Mouse (Mus musculus) forebrain, embryonic 16.5 days (tissue): ENCODE measurements at regions not wholly inside any gene's neighbourhood (a gene's known extent, or its start where the extent isn't known, plus 50 kb on each side); places are given as distances from the start of the nearest gene placed in this dataset.

Experiments
- ATAC-seq: fragments of 200-750 bp; cut with Nextera tagmentation; 2 replicates; pipeline ENCODE4 v1.8.0; 2017; ENCODE audit warnings: mild to moderate bottlenecking, moderate library complexity
- H3K27ac ChIP-seq: fragments of 300-500 bp; sonication (generic); 2 replicates; pipeline ENCODE4 v1.5.1; 2014; ENCODE audit warnings: low read length, control low read depth
- H3K27me3 ChIP-seq: fragments of 300-500 bp; sonication (generic); replicated peaks from 2 replicates; pipeline ENCODE4 v1.6.1; 2014; ENCODE audit warnings: low read length; ENCODE audit not compliant: control insufficient read depth, insufficient read depth
- H3K36me3 ChIP-seq: fragments of 300-500 bp; sonication (generic); 2 replicates; pipeline ENCODE4 v1.6.1; 2014; ENCODE audit not compliant: control insufficient read depth, insufficient read depth
- H3K4me1 ChIP-seq: fragments of 300-500 bp; sonication (generic); replicated peaks from 2 replicates; pipeline ENCODE4 v1.6.1; 2014; ENCODE audit warnings: low read length; ENCODE audit not compliant: control insufficient read depth, insufficient read depth
- H3K4me2 ChIP-seq: fragments of 300-500 bp; sonication (generic); 2 replicates; pipeline ENCODE4 v1.6.1; 2014; ENCODE audit warnings: mild to moderate bottlenecking, low read length, control low read depth
- H3K4me3 ChIP-seq: fragments of 300-500 bp; sonication (generic); replicated peaks from 2 replicates; pipeline ENCODE4 v1.5.1; 2014; ENCODE audit warnings: mild to moderate bottlenecking, low read length, control low read depth
- H3K9ac ChIP-seq: fragments of 300-500 bp; sonication (generic); replicated peaks from 2 replicates; pipeline ENCODE4 v1.6.1; 2014; ENCODE audit warnings: low read depth, low read length, control low read depth
- H3K9me3 ChIP-seq: fragments of 300-500 bp; sonication (generic); 2 replicates; pipeline ENCODE4 v1.6.1; 2016; ENCODE audit warnings: low read length; ENCODE audit not compliant: control insufficient read depth
- WGBS: fragments of 180-500 bp; shearing (Covaris S2); extraction: QIAGEN DNeasy Blood & Tissue Kit; methylation state at CpG from one replicate; pipeline ENCODE4 v1.1.7; 2014; 5-methylcytosine and 5-hydroxymethylcytosine counted together

GRCm38 (mm10) chr3:38045523-38045922 is 321.2 kb upstream of the Gm5148 start:
- Histone ChIP-seq H3K36me3 (no peaks in the 10 kb centered on the region), H3K4me2 (no peak overlapping the region), H3K4me3 (no peak overlapping the region), H3K9ac (no peak overlapping the region), H3K4me1 (peaks cover 4% of the 10 kb centered on the region; the same call in 1 of the 2 replicates), H3K27ac (no peak overlapping the region), H3K9me3 (no peaks in the 10 kb centered on the region), H3K27me3 (no peaks in the 10 kb centered on the region)
- no peak for ATAC-seq
- WGBS: 47% methylated on average over 6 of the region's 6 CpGs

GRCm38 (mm10) chr3:38044338-38044737 is 320.0 kb upstream of the Gm5148 start:
- H3K4me3 ChIP-seq: no peak overlapping the region
- H3K36me3 ChIP-seq: no peaks in the 10 kb centered on the region
- 83% methylated on average over 7 of the region's 7 CpGs for WGBS
- H3K9me3 ChIP-seq: no peaks in the 10 kb centered on the region
- no peaks in the 10 kb centered on the region for H3K27me3 ChIP-seq
- no peak overlapping the region for H3K9ac ChIP-seq
- no peak overlapping the region for H3K27ac ChIP-seq
- no peak overlapping the region for H3K4me2 ChIP-seq
- H3K4me1 ChIP-seq: peaks cover 4% of the 10 kb centered on the region; the same call in 1 of the 2 replicates
- no peak for ATAC-seq

- Histone ChIP-seq H3K9ac (no peak overlapping the region), H3K27ac (no peak overlapping the region), H3K9me3 (no peaks in the 10 kb centered on the region), H3K27me3 (no peaks in the 10 kb centered on the region), H3K4me2 (no peak overlapping the region), H3K36me3 (no peaks in the 10 kb centered on the region), H3K4me1 (peaks cover 4% of the 10 kb centered on the region; the same call in 1 of the 2 replicates), H3K4me3 (no peak overlapping the region)
- ATAC-seq: no peak
- 80% methylated on average over 6 of the region's 6 CpGs for WGBS
Measured at GRCm38 (mm10) chr3:38042614-38043013, 318.3 kb upstream of the Gm5148 start.

GRCm38 (mm10) chr3:38036131-38036530 is 311.8 kb upstream of the Gm5148 start:
- Histone ChIP-seq H3K9me3 (no peaks in the 10 kb centered on the region), H3K4me2 (no peak overlapping the region), H3K36me3 (no peaks in the 10 kb centered on the region), H3K4me3 (no peak overlapping the region), H3K9ac (no peak overlapping the region), H3K27ac (no peak overlapping the region), H3K27me3 (no peaks in the 10 kb centered on the region), H3K4me1 (no peaks in the 10 kb centered on the region)
- ATAC-seq: no peak

- Histone ChIP-seq H3K36me3 (no peaks in the 10 kb centered on the region), H3K27ac (no peak overlapping the region), H3K4me3 (no peak overlapping the region), H3K4me2 (no peak overlapping the region), H3K4me1 (no peaks in the 10 kb centered on the region), H3K9ac (no peak overlapping the region), H3K9me3 (no peaks in the 10 kb centered on the region), H3K27me3 (no peaks in the 10 kb centered on the region)
- no peak for ATAC-seq
- WGBS: 63% methylated on average over 3 of the region's 3 CpGs
Measured at GRCm38 (mm10) chr3:38034138-38034537, 309.8 kb upstream of the Gm5148 start.

GRCm38 (mm10) chr3:38014768-38015167 is 290.5 kb upstream of the Gm5148 start:
- no peak overlapping the region for H3K4me2 ChIP-seq
- H3K9me3 ChIP-seq: no peaks in the 10 kb centered on the region
- ATAC-seq: 0 out of 2 replicates have a peak, but pooled peaks have one; percentile 20
- H3K27ac ChIP-seq: no peak overlapping the region
- no peaks in the 10 kb centered on the region for H3K27me3 ChIP-seq
- peaks cover 10% of the 10 kb centered on the region for H3K4me1 ChIP-seq
- WGBS: 32% methylated on average over 1 of the region's 1 CpGs
- H3K4me3 ChIP-seq: no peak overlapping the region
- no peak overlapping the region for H3K9ac ChIP-seq
- H3K36me3 ChIP-seq: no peaks in the 10 kb centered on the region

GRCm38 (mm10) chr3:38009168-38009567 is 284.9 kb upstream of the Gm5148 start:
- no peaks in the 10 kb centered on the region for H3K36me3 ChIP-seq
- no peaks in the 10 kb centered on the region for H3K27me3 ChIP-seq
- WGBS: 53% methylated on average over 4 of the region's 4 CpGs
- H3K4me2 ChIP-seq: no peak overlapping the region
- no peaks in the 10 kb centered on the region for H3K4me1 ChIP-seq
- ATAC-seq: no peak
- H3K9me3 ChIP-seq: no peaks in the 10 kb centered on the region
- H3K4me3 ChIP-seq: no peak overlapping the region
- H3K27ac ChIP-seq: no peak overlapping the region
- no peak overlapping the region for H3K9ac ChIP-seq

- Histone ChIP-seq H3K9ac (no peak overlapping the region), H3K27me3 (no peaks in the 10 kb centered on the region), H3K27ac (no peak overlapping the region), H3K4me1 (no peaks in the 10 kb centered on the region), H3K36me3 (no peaks in the 10 kb centered on the region), H3K4me3 (no peak overlapping the region), H3K4me2 (no peak overlapping the region), H3K9me3 (no peaks in the 10 kb centered on the region)
- no peak for ATAC-seq
- WGBS: 86% methylated on average over 7 of the region's 7 CpGs
Measured at GRCm38 (mm10) chr3:38008321-38008720, 284.0 kb upstream of the Gm5148 start.

GRCm38 (mm10) chr3:38007626-38008025 is 283.3 kb upstream of the Gm5148 start:
- Histone ChIP-seq H3K36me3 (no peaks in the 10 kb centered on the region), H3K9ac (no peak overlapping the region), H3K27ac (no peak overlapping the region), H3K4me2 (no peak overlapping the region), H3K4me3 (no peak overlapping the region), H3K9me3 (no peaks in the 10 kb centered on the region), H3K27me3 (no peaks in the 10 kb centered on the region), H3K4me1 (no peaks in the 10 kb centered on the region)
- no peak for ATAC-seq
- WGBS: 86% methylated on average over 1 of the region's 1 CpGs

- Histone ChIP-seq H3K4me3 (no peak overlapping the region), H3K27ac (no peak overlapping the region), H3K9me3 (no peaks in the 10 kb centered on the region), H3K36me3 (no peaks in the 10 kb centered on the region), H3K9ac (no peak overlapping the region), H3K4me1 (no peaks in the 10 kb centered on the region), H3K27me3 (no peaks in the 10 kb centered on the region), H3K4me2 (no peak overlapping the region)
- WGBS: 97% methylated on average over 10 of the region's 10 CpGs
- no peak for ATAC-seq
Measured at GRCm38 (mm10) chr3:38002275-38002674, 278.0 kb upstream of the Gm5148 start.
